Mouse (Mus musculus) adrenal gland, adult 18-20 months (tissue): ENCODE data around the gene Tmem98. TPM values are rescaled to one million over a fixed set of nuclear protein-coding genes. Genes with fewer than 3 reads are reported as not detected.

ENCODE experiments used
- DNase-seq, 2 experiments: peaks; one replicate each; pipeline ENCODE4 v3.0.0; 2021 to 2022; ENCODE audit warnings: low spot score in 2 of 2
- total RNA-seq, 2 experiments: library from RNA; stranded (reverse); gene quantifications; 1 replicate in 1 of 2; 2 replicates in 1 of 2; pipeline ENCODE4 v1.2.3; 2021

The Tmem98 gene
- total RNA-seq, 2 experiments from 2014 or later = 23.5 to 71.9 TPM

- peak in 1 of 2 experiments; percentile 13 for DNase-seq
Measured at GRCm38 (mm10) chr11:80851859-80852258, 41.9 kb downstream of the Tmem98 start.

- no peak for DNase-seq
Measured at GRCm38 (mm10) chr11:80853014-80853413, 43.0 kb downstream of the Tmem98 start.

- DNase-seq = no peak
Measured at GRCm38 (mm10) chr11:80854430-80854829, 44.5 kb downstream of the Tmem98 start.

GRCm38 (mm10) chr11:80854908-80855307 lies 44.9 kb downstream of the Tmem98 start:
- DNase-seq = no peak

- no peak for DNase-seq
Measured at GRCm38 (mm10) chr11:80856827-80857226, 46.9 kb downstream of the Tmem98 start.

- DNase-seq = no peak
Measured at GRCm38 (mm10) chr11:80858065-80858464, 48.1 kb downstream of the Tmem98 start, which contains the start of gene Spaca3. TSS of gene Spaca3 (plus strand) at chr11:80858365.

GRCm38 (mm10) chr11:80862941-80863340 lies 53.0 kb downstream of the Tmem98 start:
- peak in 1 of 2 experiments; percentile 27 for DNase-seq

- no peak for DNase-seq
Measured at GRCm38 (mm10) chr11:80868039-80868438, 58.1 kb downstream of the Tmem98 start.

Other genes with a start within 250 kb of the Tmem98 start
- gene Myo1d, start 30.1 kb upstream of the Tmem98 start, total RNA-seq = 10 to 100 TPM; 41.4 to 97.0 TPM
- not detected for gene Spaca3, start 48.2 kb downstream of the Tmem98 start, total RNA-seq